Mouse (Mus musculus) cerebellum, adult 11 months (tissue): Measurements from ENCODE around the gene Cd163l1.

Experiments
- DNase-seq: peaks from one replicate; pipeline ENCODE4 v3.0.0; 2022

Gene Cd163l1

GRCm38 (mm10) chr7:140224209-140224608 lies 6.1 kb downstream of the Cd163l1 start:
- DNase-seq: no peak

GRCm38 (mm10) chr7:140228476-140228875 lies 10.4 kb downstream of the Cd163l1 start:
- DNase-seq: no peak

GRCm38 (mm10) chr7:140231026-140231425 lies 13.0 kb downstream of the Cd163l1 start:
- DNase-seq: no peak

GRCm38 (mm10) chr7:140233696-140234095 lies 15.6 kb downstream of the Cd163l1 start:
- no peak for DNase-seq

DNA sequence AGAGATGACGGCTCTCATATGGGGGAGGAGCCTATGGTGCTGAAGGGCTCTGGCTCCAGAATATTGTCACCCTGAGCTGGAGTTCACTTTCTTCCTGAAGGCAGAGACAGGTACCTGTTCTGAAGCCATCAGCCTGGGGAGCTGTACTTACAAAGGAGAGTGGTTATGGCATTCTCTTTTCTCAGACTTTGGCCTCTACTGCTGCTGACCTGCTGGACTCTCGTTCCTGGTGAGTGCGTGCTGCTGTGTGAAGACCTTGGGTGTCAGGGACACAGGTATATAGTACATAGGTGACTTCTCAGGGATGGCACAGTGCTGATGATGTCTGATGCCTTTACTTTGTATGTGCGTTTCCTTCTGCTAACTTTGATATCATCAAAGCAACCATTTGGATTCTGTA lies 29.1 kb downstream of the Cd163l1 start, which contains the start of gene 5830411N06Rik:
5830411N06Rik (plus strand) TSS at position 69 of the 400 bp plus-strand sequence.
- no peak for DNase-seq

GRCm38 (mm10) chr7:140253780-140254299 lies 35.8 kb downstream of the Cd163l1 start:
- no peak for DNase-seq
